Mouse (Mus musculus): Measurements from ENCODE around the gene Ubl3.

The Ubl3 gene

DNA sequence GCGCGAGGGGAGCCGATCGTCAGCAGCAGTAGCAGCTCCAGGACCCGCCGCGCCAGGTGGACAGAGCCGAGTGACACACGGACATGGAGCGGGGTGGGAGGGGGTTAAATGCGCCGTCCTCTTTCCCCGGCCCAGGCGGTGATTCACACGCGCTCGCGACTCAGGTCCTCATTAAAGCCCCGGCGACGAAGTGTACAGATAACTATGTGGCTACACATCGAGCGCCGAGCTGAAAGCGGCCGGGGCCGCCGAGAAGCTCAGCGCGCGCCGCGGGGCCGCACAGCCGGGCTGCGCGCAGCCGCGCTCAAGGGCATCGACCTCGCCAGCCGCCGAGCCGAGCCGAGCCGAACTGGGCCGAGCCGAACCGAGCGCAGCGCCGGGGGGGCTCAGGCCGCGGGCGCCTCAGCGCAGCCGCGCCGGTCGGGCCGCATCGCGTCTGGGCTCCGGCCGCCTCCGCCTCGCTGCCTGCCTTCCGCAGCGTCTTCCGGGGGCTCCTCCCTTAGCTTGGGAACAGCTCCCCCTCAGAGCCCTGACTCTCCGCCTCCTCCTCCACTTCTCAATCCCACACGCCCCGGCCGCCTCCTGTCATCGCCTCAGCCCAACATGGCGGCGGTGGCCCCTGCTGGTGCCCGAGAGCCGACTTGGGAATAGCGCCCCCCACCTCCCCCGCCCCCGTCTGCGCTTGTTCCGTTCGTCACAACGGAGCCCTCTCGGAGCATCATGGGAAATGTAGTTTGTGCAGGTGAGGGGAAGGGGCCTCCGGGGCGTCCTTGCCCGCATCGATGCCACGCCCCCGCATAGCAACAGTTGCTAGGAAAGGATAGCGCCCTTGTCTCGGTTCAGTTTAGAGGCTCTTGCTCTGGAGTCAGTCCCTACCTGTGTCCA is at the start of gene Ubl3:
TSS of gene Ubl3 (minus strand) at position 603 of the 885 bp plus-strand sequence.
- peak; percentile 75 to 84 for DNase-seq (ENCODE audit: low spot score in 2 of 2)

DNA sequence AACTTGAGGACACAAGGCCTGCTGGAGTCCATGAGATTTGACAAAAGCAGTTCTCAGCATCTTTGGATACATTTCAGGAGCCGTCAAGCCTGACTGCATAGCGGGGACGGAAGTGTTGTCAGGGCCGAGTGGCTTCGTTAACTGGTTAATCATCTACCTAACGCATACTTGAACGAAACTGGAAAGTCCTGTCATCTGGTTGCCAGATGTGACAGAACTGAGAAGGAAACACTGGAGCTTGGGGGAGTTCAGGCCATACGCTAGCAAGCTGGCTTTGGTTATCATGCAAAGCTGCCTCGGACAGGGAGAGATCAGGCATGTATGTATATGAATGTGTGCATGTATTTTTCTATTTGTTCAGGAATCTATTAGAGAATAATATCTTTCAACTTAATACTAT is 45.8 kb upstream of the Ubl3 start:
- DNase-seq (ENCODE audit: low spot score in 2 of 2), result no peak

- DNase-seq (ENCODE audit: low spot score in 2 of 2), result no peak
Observed at GRCm38 (mm10) chr5:148596086-148596753, 43.6 kb upstream of the Ubl3 start.

- no peak for DNase-seq (ENCODE audit: low spot score in 2 of 2)
Observed at GRCm38 (mm10) chr5:148595459-148595751, 42.8 kb upstream of the Ubl3 start.

DNA sequence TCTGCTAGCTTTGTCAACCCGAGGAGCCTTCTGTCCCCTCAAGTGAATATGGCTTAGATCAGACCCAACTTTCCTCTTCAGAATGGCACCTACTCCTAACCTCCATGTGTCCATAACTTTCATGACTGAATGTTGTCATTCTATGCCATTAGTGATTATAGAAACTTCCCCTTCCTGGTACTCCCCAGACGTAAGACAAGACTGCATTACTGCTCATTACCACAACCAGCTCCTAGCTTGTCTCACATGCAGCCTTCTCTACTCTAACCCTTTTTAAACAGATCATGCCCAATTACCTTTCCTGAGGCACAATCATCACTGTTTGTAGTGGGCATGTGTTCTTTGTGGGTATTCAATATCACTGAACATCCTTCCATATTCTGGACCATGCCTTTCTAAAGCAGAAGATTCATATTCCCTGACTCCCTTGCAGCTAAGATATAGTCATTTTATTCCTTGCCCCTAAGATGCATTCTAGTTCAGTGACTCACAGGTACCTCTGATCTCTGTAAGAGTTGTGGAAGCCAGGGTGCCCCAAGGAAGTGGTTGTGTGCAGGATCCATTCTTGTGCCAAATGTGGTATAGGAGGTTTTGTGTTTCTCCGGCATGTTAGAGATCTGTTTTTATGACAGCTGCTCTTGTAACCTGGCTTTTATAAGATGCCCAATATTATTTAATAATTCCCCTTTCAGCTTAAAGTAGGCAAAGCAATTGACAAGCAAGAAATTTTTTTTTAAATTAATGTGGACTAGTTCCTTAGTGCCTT is 42.3 kb upstream of the Ubl3 start:
- DNase-seq (ENCODE audit: low spot score in 2 of 2), result no peak

DNA sequence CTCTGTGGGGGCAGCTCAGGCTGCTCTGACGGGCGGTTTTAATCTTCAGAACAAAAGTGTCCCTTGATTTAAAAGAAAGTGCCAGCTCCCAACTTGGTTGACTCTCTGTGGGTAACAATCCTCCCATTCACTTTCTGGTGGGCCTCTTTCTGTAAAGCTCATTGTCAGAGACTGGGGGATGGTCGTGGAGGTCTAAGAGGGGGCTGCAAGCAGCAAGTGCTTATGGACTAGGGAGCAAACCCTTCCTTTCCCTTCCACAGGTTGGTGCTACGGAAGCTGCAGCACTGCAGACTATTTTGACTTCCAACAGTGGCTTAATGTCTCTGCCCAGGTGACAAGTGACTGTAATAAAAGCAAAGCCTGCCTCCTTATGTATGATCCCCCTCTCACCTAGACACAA is 41.0 kb upstream of the Ubl3 start:
- no peak for DNase-seq (ENCODE audit: low spot score in 2 of 2)

DNA sequence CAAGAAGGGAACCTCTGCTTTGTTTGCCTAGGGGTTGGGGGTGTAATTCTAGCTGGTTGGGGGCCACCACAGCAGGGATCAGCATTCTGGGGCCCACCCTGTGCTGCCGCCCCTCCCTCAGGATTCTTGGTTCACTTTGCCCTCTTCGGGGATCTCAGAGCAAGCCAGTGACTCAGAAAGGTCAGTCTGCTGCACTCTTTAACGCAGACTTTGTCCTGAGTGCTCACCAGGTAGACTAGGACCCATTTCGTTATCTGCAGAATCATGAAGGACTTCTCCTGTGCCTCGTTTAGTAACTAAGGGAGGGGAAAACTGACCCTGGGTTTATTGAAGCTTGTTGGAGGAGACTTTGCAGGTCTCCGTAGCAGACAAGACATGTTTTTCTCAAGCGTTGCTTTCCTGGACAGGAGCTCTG is 38.9 kb upstream of the Ubl3 start:
- no peak for DNase-seq (ENCODE audit: low spot score in 2 of 2)

DNA sequence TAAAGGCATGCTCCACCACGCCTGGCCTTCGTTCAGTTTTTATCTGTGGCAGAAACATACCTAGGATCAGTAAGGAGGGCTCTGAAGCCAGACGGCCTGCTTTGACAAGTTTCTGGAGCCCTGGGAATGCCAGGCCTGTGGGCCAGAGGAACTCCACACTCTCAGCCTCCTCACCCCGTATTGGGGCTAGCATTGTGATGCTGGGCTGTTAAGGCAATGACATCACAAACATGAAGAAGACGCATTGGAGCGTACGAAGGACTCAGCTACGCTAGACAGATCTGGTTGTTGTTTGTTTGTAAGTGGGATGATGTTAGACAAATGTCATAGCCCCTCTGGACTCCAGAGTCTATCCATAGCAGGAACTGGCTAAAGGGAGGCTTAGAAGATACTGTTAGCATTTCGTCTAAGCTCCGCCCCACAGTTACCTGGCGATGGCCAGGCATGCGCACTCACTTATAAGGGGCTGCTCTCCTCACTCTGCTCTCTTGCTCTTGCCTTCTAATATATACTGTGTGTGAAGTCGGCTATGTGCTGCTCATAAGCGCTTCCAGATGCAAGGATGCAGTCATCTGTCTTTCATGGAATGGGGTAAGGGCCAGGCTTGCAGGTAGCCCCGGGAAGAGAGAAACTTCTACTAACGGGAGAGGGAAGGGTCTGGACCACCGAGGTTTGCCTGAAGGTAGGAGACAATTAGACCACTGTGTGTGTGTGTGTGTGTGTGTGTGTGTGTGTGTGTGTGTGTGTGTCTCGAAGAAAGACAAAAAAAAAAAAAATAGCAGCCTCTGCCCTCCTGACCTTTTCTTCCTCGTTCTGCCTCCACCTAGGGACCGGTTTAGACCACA is 38.2 kb upstream of the Ubl3 start:
- no peak for DNase-seq (ENCODE audit: low spot score in 2 of 2)

GRCm38 (mm10) chr5:148588987-148589386 is 36.4 kb upstream of the Ubl3 start:
- DNase-seq (ENCODE audit: low spot score in 2 of 2), result no peak

DNA sequence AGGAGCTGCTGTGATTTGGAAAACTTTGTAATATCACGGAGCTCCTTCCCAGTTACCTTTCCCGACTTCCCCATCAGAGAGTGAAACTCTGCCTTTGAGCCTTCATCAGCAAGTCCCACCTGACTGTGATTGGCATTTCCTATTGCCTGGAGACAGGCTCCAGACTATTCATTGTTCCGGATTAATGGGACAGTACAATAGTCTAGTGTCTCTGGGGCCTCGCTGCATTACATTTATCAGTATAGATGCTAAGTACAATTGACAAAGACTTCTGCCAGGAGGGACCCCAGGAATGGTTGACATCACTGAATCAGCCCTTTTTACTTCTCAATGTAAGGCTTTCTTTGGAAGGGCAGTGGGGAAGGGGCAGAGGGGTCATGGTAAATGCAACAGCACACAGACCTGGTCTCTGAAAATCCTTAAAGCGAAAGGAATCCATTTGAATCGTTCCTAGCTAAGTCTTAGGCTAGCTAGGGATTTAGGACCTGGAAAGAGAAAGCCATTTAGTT is 35.6 kb upstream of the Ubl3 start:
- no peak for DNase-seq (ENCODE audit: low spot score in 2 of 2)

DNA sequence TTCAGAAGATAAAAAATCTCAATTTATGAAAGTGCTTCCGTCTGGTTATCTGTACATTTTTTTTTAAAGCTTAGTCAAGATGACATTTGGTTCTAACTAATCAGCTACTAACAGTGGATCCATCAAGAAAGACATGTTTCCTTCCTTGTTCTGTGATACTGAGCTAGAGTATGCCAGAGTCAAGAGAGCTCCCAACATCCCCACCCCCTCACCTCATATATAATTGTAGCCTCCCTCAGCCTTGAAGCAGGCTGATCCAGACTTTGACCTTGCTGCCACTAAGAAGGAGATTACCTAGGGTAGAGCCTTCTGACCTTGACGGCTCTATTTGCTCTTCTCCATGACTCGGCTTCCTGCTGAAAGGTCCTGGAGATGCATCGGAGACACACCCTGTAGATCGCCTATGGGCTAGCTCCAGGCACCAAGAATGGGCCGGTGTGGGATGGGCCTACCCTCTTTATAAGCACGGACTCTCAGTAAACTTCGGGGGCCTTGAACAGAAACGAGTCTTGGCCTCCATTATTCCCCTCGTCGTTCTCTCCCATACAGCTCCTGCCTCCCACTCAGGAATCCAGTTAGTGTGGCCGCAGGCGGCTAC is 27.9 kb upstream of the Ubl3 start:
- no peak for DNase-seq (ENCODE audit: low spot score in 2 of 2)

DNA sequence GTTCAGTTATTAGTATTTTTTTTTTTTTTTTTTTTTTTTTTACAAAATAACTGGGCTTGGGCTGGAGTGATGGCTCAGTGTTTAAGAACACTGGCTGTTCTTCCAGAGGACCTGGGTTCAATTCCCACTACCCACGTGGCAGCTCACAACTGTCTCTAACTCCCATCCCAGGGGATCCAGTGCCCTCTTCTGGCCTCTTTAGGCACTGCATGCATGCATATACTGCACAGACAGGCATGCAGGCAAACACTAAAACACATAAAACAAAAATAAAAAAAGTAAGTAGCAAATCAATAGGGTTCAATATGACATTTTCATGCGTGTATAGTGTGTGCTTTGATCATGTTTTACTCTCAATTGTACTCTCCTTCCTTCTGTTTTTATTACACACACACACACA is 26.6 kb upstream of the Ubl3 start:
- DNase-seq (ENCODE audit: low spot score in 2 of 2), result no peak

GRCm38 (mm10) chr5:148578353-148578752 is 25.8 kb upstream of the Ubl3 start:
- no peak for DNase-seq (ENCODE audit: low spot score in 2 of 2)

DNA sequence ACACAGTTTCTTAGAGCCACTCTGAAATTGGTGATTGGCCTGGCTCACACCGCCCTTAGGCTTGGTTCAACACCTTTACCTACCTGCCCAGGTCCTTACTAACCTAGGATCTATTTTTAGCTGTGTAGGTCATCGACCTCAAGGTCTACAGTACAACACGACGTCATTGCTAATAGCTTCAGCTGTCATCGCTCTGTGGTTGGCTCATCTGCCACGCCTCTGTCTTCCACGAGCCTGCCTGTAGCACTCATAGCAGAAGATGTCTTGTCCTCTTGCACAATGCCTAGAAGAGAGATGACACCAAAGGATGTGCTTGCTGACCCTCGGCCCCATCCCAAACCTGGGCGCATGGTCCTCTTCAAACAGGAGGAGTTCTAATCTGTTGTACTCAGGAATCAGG is 24.7 kb upstream of the Ubl3 start:
- no peak for DNase-seq (ENCODE audit: low spot score in 2 of 2)

- DNase-seq (ENCODE audit: low spot score in 2 of 2), result no peak
Observed at GRCm38 (mm10) chr5:148575163-148575562, 22.6 kb upstream of the Ubl3 start.

GRCm38 (mm10) chr5:148572676-148573075 is 20.1 kb upstream of the Ubl3 start:
- DNase-seq (ENCODE audit: low spot score in 2 of 2), result no peak

DNA sequence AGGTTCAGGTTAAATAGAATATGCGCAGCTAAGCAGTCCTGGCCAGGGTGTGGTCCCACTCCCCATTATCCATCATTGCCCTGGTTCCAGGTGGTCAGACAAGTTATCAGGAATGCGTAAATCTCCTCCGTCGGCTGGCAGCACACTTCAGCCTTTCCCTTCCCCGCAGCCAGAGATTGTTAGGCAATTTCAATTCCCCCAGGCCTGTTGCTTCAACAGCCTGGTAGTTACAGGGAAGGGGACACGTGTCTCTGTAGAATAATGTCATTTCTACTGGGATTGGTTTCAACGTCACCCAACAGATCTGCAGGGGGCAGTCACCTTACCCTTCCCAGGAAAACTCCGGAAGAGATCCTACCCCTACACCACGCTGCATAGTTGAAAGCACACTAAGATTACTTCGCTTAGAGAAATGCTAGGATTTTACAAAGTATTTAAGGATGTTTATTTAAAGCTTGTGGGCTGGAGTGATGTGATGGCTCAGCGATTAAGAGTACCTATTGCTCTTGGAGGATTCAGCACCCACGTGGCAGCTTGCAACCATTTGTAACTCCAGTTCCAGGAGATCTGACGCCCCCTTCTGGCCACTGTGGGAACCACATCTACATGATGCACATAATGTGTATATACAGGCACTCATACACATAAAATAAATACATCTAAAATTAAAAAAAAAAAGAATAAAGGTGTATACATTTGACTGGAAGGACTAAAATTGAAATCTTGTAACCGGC is 18.1 kb upstream of the Ubl3 start:
- no peak for DNase-seq (ENCODE audit: low spot score in 2 of 2)

DNA sequence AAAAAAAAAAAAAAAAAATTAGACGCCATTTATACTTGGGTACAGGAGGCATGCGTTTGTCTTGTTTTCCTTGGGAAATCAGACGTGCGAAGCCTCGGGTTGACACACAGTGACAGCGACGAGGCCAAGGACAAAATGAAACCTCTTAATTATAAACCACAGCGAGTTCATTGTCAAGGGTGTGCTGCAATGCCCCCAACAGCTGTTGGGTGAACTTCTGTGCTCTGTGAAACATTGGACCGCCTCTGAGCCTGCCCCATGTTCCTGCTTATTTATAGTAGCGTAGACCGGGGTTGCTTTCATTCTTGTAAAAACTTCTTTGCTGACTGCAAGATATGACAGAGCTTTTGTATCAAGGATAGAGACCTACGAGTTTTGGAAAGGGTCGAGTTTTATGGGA is 16.9 kb upstream of the Ubl3 start:
- DNase-seq (ENCODE audit: low spot score in 2 of 2), result no peak

DNA sequence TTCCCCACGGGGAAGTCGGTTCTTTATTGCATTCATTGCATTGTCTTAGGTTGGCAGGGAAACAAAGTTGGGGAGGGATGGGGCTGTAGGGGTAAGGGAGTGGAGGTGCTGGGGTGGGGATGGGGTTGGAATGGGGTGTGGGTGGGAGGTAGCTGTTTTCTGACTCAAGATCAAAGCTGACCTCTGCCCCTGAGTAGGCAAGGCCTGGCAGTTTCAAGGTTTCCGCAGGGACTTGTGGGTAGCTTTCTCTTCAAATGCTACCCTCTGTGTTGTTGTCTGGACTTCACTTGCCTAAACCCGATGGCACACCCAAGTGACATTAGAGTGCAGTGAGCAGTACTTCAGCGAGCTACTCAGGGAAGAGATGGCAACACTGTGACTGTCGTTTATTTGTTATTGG is 13.0 kb upstream of the Ubl3 start:
- DNase-seq (ENCODE audit: low spot score in 2 of 2), result no peak

DNA sequence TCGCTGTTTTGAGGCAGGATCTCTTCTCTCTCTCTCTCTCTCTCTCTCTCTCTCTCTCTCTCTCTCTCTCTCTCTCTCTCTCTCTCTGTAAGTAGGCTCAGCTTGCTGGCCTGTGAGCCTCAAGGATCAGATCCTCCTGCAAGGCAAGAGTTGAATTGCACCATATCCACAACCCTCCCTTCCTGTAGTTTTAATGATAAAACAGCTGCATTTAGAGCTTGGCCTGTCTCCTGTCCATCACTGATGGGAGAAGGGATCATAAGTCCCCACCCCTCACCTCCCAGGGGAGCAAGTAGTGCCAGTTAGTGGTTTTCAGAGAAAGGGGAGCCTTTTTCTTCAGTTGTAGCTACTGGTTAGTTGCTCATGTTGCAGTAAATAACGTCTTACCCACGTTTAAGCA is 11.5 kb upstream of the Ubl3 start:
- no peak for DNase-seq (ENCODE audit: low spot score in 2 of 2)

- no peak for DNase-seq (ENCODE audit: low spot score in 2 of 2)
Observed at GRCm38 (mm10) chr5:148563281-148563680, 10.7 kb upstream of the Ubl3 start.
